23 mouse cellular contexts compared by ENCODE assay signal in the genomic region with DNA sequence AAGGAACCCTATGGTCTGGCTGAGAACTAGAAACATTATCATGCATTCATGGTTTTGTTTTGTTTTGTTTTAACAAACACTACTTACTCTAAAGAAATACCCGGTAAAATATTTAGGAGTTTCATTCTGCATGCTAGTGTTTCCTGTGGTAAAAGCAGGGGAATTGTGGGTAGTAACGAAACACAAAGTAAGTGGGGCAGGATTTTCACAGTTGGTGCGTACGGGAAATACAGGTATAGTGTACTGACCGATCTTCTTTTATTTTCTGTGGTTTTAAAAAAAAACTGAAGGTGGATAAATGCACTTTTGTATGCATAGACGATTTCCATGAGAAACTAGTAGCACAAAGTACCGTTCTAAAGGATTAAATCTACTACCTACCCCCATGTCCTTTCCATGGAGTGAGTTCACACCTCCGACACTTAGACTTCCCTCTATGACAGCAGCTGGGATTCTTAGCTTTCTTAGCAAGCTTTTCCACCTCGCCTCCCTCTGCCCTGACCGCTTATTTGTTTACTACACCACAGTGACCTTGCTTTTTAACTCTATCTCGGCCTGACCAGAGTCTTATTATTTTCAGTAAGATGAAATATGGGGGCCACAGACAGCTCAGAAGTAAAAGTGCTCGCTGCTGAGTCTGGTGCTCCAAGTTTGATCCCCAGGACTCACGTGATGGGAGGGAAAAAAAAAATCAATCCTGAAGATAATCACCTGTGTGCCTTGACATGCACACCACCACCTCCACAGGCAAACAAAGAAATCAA. TPM values are rescaled to one million over a fixed set of nuclear protein-coding genes. Genes with fewer than 3 reads are reported as not detected.
DNase-seq lines count a peak whose midpoint lies in the region; ATAC-seq and TF ChIP-seq lines count a peak whose summit lies in the region.
"Had no signal": no experiment of that assay in that cellular context is flagged by ENCODE, and none has a peak within 500 bp of the region (broad histone marks: within the 10 kb centered on the region; RNA-seq: fewer than 3 reads in every experiment).

No protein-coding gene starts in this region.

- no peaks in the 10 kb centered on the region for H3K9me3 ChIP-seq in heart, embryonic 13.5 days
- H3K9me3 ChIP-seq in liver, embryonic 11.5 days (ENCODE audit: control insufficient read depth, low read length): no peaks in the 10 kb centered on the region
- H3K9me3 ChIP-seq: embryonic facial prominence, embryonic 10.5 days; hindbrain, embryonic 10.5 days; intestine, embryonic 15.5 days; midbrain, embryonic 15.5 days had no signal

- no peak overlapping the region for H3K9ac ChIP-seq in heart, embryonic 13.5 days
- H3K9ac ChIP-seq in liver, embryonic 11.5 days (ENCODE audit: low read depth, low read length): no peak overlapping the region
- H3K9ac ChIP-seq: forebrain, postnatal 0 days; intestine, embryonic 15.5 days; midbrain, embryonic 15.5 days had no signal

- no peak overlapping the region for H3K4me3 ChIP-seq in heart, embryonic 13.5 days
- 0 out of 2 replicates have a peak overlapping the region, but pooled peaks have one; percentile 5 for H3K4me3 ChIP-seq in liver, embryonic 11.5 days (ENCODE audit: low read depth, low read length)
- H3K4me3 ChIP-seq in gastrocnemius, adult 2 months: no peak overlapping the region
- H3K4me3 ChIP-seq: embryonic facial prominence, embryonic 10.5 days; erythroblast, embryonic 14.5 days; hindbrain, embryonic 10.5 days; intestine, embryonic 15.5 days; midbrain, embryonic 15.5 days had no signal

- 75% methylated on average over 13 of the region's 13 CpGs for WGBS in heart, embryonic 13.5 days
- WGBS in liver, embryonic 11.5 days: 60% methylated on average over 13 of the region's 13 CpGs

- H3K4me1 ChIP-seq in heart, embryonic 13.5 days: peaks cover 49% of the 10 kb centered on the region
- peaks cover 53% of the 10 kb centered on the region for H3K4me1 ChIP-seq in liver, embryonic 11.5 days (replicated peaks; ENCODE audit: control insufficient read depth, insufficient read depth, low read length)
- H3K4me1 ChIP-seq: intestine, embryonic 15.5 days had no signal

- no peak for DNase-seq in heart, postnatal 10 days
- DNase-seq in CD4-positive, CD25-positive, alpha-beta regulatory T cell, adult 2 months (ENCODE audit: low read depth, low spot score): peak; percentile 42
- DNase-seq in liver, embryonic 11.5 days (ENCODE audit: low spot score): no peak
- DNase-seq in splenic B cell, adult 2 months (ENCODE audit: low read depth, low spot score): peak; percentile 39
- no peak for DNase-seq in gastrocnemius, adult 2 months
- DNase-seq in layer of hippocampus, adult 9-10 months (ENCODE audit: low spot score): no peak
- DNase-seq in lung, postnatal 36 days: no peak
- DNase-seq: adrenal gland, postnatal 25 days; cerebellum, postnatal 14 days; forebrain, postnatal 0 days; gastrocnemius, postnatal 10 days; kidney, postnatal 25 days; lung, adult 2 months; right cerebral cortex, postnatal 25 days; thymus, postnatal 36 days had no signal

- no peak for ATAC-seq in heart, embryonic 13.5 days (ENCODE audit: extremely low read depth, insufficient number of reproducible peaks, low FRiP score, low TSS enrichment)
- ATAC-seq in liver, embryonic 11.5 days (replicated peaks; ENCODE audit: low FRiP score): no peak
- ATAC-seq: forebrain, postnatal 0 days; intestine, embryonic 15.5 days; midbrain, embryonic 15.5 days had no signal

- no peaks in the 10 kb centered on the region for H3K27me3 ChIP-seq in heart, embryonic 13.5 days (replicated peaks)
- H3K27me3 ChIP-seq in liver, embryonic 11.5 days (replicated peaks; ENCODE audit: control insufficient read depth, insufficient read depth, low read length): no peaks in the 10 kb centered on the region
- no peaks in the 10 kb centered on the region; the same call in 1 of the 2 replicates for H3K27me3 ChIP-seq in splenic B cell, adult 2 months (ENCODE audit: control insufficient read depth, insufficient read depth, low read length, poor library complexity, severe bottlenecking)
- H3K27me3 ChIP-seq: intestine, embryonic 15.5 days; midbrain, embryonic 15.5 days had no signal

- no peak overlapping the region for H3K27ac ChIP-seq in heart, embryonic 13.5 days (replicated peaks)
- H3K27ac ChIP-seq in liver, embryonic 11.5 days (ENCODE audit: low read depth, low read length): no peak overlapping the region
- H3K27ac ChIP-seq in gastrocnemius, adult 2 months: no peak overlapping the region
- H3K27ac ChIP-seq: embryonic facial prominence, embryonic 10.5 days; hindbrain, embryonic 10.5 days; intestine, embryonic 15.5 days; midbrain, embryonic 15.5 days had no signal

- H3K36me3 ChIP-seq in heart, embryonic 13.5 days: no peaks in the 10 kb centered on the region
- H3K36me3 ChIP-seq in liver, embryonic 11.5 days (ENCODE audit: control insufficient read depth, insufficient read depth, low read length): 0 out of 2 replicates have a peak, but pooled peaks cover 2% of the 10 kb centered on the region
- no peaks in the 10 kb centered on the region for H3K36me3 ChIP-seq in splenic B cell, adult 2 months (ENCODE audit: control insufficient read depth, insufficient read depth, low read length, poor library complexity, severe bottlenecking)
- H3K36me3 ChIP-seq: embryonic facial prominence, embryonic 10.5 days; hindbrain, embryonic 10.5 days; intestine, embryonic 15.5 days; midbrain, embryonic 15.5 days had no signal

- TF ChIP-seq CTCF in gastrocnemius, adult 2 months (IDR thresholded peaks at IDR 0.05): no peak

- H3K4me2 ChIP-seq in heart, embryonic 13.5 days: peak overlapping the region; percentile 20
- peak overlapping the region; percentile 47 for H3K4me2 ChIP-seq in liver, embryonic 11.5 days
- H3K4me2 ChIP-seq: intestine, embryonic 15.5 days; midbrain, embryonic 15.5 days had no signal

- intact Hi-C loops in heart, postnatal 10 days (cut with DNase I): no loop called here
- intact Hi-C loops in gastrocnemius, adult 2 months (cut with DNase I): no loop called here

RNA-seq across cellular contexts. Expression of a gene that starts 5.7 kb away (rescaled TPM):
- polyA plus RNA-seq in heart, embryonic 13.5 days (2015; fragmentation: Nextera tagmentation; extraction: Ambion mirVana): 10.1 TPM in 2 replicates
- 10 to 100 TPM; 52.5 to 54.4 TPM for total RNA-seq in heart, postnatal 10 days (2021)
- 11.5 and 12.4 TPM in 2 replicates for polyA plus RNA-seq in liver, embryonic 11.5 days (2014; fragmentation: Nextera tagmentation; extraction: Ambion mirVana)
- 10 to 100 TPM; 17.3 to 19.0 TPM for total RNA-seq in gastrocnemius, adult 2 months (2021)

RNA-seq across cellular contexts. Expression of a gene that starts 23.0 kb away (rescaled TPM):
- polyA plus RNA-seq in heart, embryonic 13.5 days (2015; fragmentation: Nextera tagmentation; extraction: Ambion mirVana): 0.48 and 0.76 TPM in 2 replicates
- under 1 TPM; 0.55 to 0.67 TPM for total RNA-seq in heart, postnatal 10 days (2021)
- 0.62 TPM in 1 of 2 replicates, not detected in the other for polyA plus RNA-seq in liver, embryonic 11.5 days (2014; fragmentation: Nextera tagmentation; extraction: Ambion mirVana)
- under 1 TPM in 1 of 2 experiments, not detected in 1; 0.39 TPM for total RNA-seq in gastrocnemius, adult 2 months (2021)
- polyA plus RNA-seq: heart, embryonic 14.5 days; hindbrain, embryonic 10.5 days had no signal

RNA-seq across cellular contexts. Expression of a gene that starts 23.5 kb away (rescaled TPM):
- 24.9 and 30.1 TPM in 2 replicates for polyA plus RNA-seq in heart, embryonic 13.5 days (2015; fragmentation: Nextera tagmentation; extraction: Ambion mirVana)
- 10 to 100 TPM in 1 of 2 experiments, 1 to 10 TPM in 1; 8.7 to 13.1 TPM for total RNA-seq in heart, postnatal 10 days (2021)
- polyA plus RNA-seq in liver, embryonic 11.5 days (2014; fragmentation: Nextera tagmentation; extraction: Ambion mirVana): 34.8 and 36.7 TPM in 2 replicates
- total RNA-seq in gastrocnemius, adult 2 months (2021): 1 to 10 TPM; 4.0 to 4.1 TPM

RNA-seq across cellular contexts. Expression of a gene that starts 50.9 kb away (rescaled TPM):
- polyA plus RNA-seq in heart, embryonic 13.5 days (2015; fragmentation: Nextera tagmentation; extraction: Ambion mirVana): 0.11 TPM in 1 of 2 replicates, not detected in the other
- total RNA-seq in heart, postnatal 10 days (2021): not detected
- polyA plus RNA-seq in liver, embryonic 11.5 days (2014; fragmentation: Nextera tagmentation; extraction: Ambion mirVana): 0.14 TPM in 1 of 2 replicates, not detected in the other
- not detected for total RNA-seq in gastrocnemius, adult 2 months (2021)
- total RNA-seq: adrenal gland, postnatal 25 days; forebrain, postnatal 0 days; gastrocnemius, postnatal 10 days had no signal
- polyA plus RNA-seq: C2C12; embryonic facial prominence, embryonic 10.5 days; erythroblast, embryonic 14.5 days; hindbrain, embryonic 10.5 days had no signal

Comparison
In these comparisons a context has a peak if more than half of its experiments do, and no peak if none do; other contexts are left out.
1. DNase-seq: peak in CD4-positive, CD25-positive, alpha-beta regulatory T cell, adult 2 months (single experiment) and splenic B cell, adult 2 months (single experiment); none in heart, postnatal 10 days (0 of 2), liver, embryonic 11.5 days (single experiment), gastrocnemius, adult 2 months (single experiment), layer of hippocampus, adult 9-10 months (single experiment) and lung, postnatal 36 days (single experiment).